Mouse (Mus musculus): ENCODE results near the gene Cyp4f40.
"Not testable (repeated sequence)": the region's sequence is repeated elsewhere in the genome, so short reads cannot be mapped to it uniquely, and the experiment has no call there.

Cyp4f40 gene

DNA sequence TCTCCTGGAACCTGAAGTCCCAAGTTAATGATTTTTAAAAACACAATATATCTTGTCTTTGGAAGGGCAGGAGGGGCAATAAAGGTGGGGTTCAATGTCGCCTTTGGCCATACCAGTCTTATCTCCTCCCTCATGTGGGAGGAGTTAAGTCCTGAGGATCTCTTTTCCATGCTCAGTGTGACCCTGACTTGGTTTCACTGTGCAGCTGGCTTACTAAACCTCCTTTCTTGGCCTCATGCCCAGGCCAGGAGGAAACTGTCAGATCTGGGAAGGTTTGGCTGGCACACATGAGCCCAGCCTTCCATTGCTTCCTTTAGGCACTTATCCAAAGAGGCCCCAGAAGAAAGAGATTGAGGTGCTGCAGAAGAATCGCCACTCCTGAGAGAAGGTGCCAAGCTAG is at the start of gene Cyp4f40:
Gene Cyp4f40 (plus strand): TSS at position 189 of the 400 bp plus-strand sequence.
- DNase-seq = peak; percentile 59 to 67

GRCm38 (mm10) chr17:32610231-32610630 is 48.5 kb upstream of the Cyp4f40 start:
- DNase-seq = not testable (repeated sequence)

- DNase-seq = no peak
Measured at GRCm38 (mm10) chr17:32610896-32611295, 47.8 kb upstream of the Cyp4f40 start.

DNA sequence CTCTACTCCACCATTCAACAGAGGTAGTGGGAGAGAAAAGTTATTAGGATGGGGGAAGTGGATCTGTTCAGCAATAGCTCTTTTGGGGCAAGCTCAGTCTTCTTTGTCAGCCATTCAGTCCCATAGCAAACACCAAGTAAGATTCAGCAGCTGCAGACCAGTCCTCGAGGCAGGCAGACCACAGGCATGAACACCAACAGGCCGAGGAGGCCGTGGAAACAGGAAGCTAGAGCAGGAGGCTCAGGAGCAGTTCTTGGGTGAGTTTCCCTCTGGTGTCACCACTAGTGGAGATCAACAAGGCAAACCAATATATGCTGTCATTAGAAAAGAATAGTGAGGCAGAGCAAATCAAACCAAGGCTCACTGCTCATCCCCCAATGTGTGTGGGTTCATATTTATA is 46.3 kb upstream of the Cyp4f40 start:
- DNase-seq = no peak

DNA sequence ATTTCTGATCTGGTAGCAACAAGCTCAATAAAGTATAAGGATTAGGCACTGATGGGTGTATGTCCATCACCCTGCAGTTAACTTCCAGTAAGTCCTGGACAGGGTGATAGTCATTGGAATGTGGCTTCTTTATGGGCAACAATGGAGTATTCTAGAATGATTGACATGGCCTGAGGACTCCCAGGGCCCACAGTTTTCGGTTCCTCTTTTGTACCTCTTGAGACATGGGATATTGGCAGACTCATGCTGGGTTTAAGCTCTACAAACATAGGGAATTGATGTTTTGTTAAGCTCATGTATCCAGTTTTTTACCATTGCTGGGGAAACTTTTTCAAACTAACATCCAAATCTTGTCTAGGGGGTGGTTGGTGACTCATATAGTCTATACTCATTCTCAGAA is 41.4 kb upstream of the Cyp4f40 start:
- DNase-seq = no peak

DNA sequence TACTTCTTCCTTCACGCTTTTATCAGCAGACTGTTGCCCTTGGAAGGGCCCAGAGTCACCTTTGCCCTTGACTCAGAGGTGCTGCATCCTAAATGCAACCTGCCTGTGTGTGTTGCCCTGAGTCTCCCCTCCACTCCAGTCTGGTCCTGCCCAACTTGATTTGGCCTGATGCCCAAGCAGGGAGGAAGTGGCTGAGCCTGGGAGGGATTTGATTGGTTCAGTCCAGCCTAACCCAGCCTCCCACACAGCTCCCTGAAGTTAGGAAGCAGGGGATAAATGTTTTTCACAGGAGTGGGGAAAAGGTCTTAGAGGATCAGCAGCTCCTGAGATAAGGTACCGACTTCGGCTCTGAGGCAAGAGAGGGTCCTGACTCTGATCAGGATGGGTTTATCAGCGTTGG is 37.7 kb upstream of the Cyp4f40 start, which contains the start of gene Cyp4f37:
Gene Cyp4f37 (plus strand): TSS at position 292 of the 400 bp plus-strand sequence.
- not testable (repeated sequence) for DNase-seq

DNA sequence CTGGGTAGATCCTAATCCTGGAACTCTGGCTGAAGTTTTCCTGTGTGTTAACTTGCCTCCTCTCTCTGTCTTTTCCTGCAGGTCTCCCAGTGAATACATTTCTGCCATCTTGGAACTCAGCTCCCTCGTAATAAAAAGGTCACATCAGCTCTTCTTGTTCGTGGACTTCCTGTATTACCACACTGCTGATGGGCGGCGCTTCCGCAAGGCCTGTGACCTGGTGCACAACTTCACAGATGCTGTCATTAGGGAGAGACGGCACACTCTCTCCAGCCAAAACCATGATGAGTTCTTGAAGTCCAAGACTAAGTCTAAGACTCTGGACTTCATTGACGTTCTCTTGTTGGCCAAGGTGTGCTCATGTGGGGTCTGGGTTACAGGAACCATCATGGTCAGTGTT is 29.0 kb upstream of the Cyp4f40 start:
- not testable (repeated sequence) for DNase-seq

- no peak for DNase-seq
Measured at GRCm38 (mm10) chr17:32631936-32632335, 26.8 kb upstream of the Cyp4f40 start.

DNA sequence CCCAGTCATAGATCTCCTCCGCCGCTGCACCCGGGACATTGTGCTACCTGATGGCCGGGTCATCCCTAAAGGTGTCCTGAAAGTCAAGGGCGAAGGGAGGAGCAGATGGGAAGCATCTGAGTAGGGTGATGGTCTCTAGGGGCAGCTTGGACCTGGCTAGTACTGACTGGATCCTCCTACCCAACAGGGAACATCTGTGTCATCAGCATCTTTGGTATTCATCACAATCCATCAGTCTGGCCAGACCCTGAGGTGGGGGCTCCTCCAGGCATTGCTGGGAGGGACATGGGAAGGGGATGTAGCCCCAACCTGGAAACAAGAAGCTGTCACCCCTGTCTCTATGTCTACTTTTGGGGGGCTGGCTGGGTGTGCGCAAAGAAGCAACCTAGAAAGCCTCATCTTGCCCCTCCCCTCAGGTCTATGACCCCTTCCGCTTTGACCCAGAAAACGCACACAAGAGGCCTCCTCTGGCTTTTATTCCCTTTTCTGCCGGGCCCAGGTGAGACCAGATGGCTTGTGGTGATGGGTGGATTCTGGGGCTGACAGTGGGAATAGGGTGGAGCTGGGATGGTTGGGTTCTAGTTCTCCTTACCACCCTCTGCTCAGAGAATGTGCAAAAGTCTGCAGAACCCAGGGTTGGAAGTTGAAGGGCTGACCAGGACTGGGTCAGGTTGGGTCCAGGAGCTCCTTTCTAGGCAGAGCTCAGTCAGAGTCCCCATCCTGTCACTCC is 24.3 kb upstream of the Cyp4f40 start:
- DNase-seq = not testable (repeated sequence)

GRCm38 (mm10) chr17:32634972-32635314 is 23.8 kb upstream of the Cyp4f40 start:
- peak; percentile 93 to 95 for DNase-seq

DNA sequence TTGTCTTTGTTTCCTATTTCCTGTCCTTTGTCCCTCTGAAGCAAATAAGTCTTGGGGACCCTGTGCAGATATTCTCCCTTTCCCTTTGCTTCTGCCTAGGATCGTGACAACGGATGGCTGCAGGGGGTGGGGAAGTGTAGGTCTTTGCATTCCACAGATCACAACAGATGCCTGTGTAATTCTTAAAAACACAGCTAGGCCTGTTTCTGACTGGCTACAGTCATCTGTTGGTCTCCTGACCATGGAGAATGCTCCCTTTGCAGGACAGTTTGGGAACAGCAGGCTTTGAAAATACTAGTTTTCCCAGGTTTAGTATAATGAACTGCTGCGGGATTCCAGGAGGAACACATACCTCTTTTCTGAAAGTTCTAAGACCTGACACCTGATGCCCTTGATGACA is 22.4 kb upstream of the Cyp4f40 start:
- DNase-seq = no peak

- DNase-seq = no peak
Measured at GRCm38 (mm10) chr17:32637151-32637550, 21.5 kb upstream of the Cyp4f40 start.

- no peak for DNase-seq
Measured at GRCm38 (mm10) chr17:32646631-32647030, 12.1 kb upstream of the Cyp4f40 start.

- DNase-seq = no peak
Measured at GRCm38 (mm10) chr17:32653860-32654259, 4.8 kb upstream of the Cyp4f40 start.

GRCm38 (mm10) chr17:32657041-32657440 is 1.7 kb upstream of the Cyp4f40 start:
- no peak for DNase-seq

- no peak for DNase-seq
Measured at GRCm38 (mm10) chr17:32658246-32658645, 454 bp upstream of the Cyp4f40 start.

- no peak for DNase-seq
Measured at GRCm38 (mm10) chr17:32673976-32674375, 15.3 kb downstream of the Cyp4f40 start.

DNA sequence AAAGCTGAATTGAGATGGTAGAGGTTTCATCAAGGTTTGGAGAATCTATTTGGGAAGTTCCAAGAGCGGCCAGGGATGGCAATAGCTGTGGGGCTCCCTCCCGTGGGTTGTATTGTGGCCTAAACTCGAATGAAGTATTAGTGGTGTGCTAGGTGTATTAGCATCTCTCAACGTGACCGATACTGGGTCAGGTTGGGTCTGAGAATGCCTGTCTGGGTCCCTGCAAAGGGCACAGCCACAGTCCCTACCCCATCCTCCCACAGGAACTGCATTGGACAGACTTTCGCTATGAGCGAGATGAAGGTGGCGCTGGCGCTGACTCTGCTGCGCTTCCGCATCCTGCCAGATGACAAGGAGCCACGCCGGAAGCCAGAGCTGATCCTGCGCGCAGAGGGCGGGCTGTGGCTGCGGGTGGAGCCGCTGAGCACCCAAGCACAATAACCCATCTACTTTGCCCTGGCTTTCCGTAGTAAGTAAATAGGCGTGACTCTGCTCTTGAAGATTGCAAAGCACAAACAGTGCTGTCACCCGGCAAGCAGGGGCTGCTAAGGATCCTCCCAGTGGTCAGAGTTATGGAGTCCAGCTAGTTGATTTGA is 17.4 kb downstream of the Cyp4f40 start:
- DNase-seq = no peak

GRCm38 (mm10) chr17:32680404-32680803 is 21.7 kb downstream of the Cyp4f40 start:
- peak; percentile 71 to 76 for DNase-seq

- peak; percentile 55 to 58 for DNase-seq
Measured at GRCm38 (mm10) chr17:32685048-32685750, 26.5 kb downstream of the Cyp4f40 start, which contains the start of gene Cyp4f15. Gene Cyp4f15 (plus strand): TSS chr17:32685627.

GRCm38 (mm10) chr17:32686722-32687121 is 28.0 kb downstream of the Cyp4f40 start:
- DNase-seq = no peak

DNA sequence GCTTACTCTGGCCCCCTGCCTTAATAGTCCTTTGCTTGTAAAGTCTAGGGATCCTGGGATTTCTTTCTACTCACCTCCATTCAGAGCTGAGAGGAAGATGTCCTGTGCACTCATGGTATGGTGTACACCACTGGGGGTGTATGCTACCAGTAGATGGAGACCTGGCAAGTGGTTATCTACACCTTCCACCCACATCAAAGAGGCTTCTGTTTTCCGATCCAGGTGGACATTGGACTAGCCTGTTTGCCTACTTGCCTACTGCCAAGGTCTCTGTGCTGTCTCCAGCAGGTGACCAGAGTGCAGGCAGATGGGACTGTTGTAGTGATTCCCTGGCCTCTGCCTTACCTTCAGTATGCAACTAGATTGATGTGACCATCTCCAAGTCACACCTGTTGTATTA is 32.3 kb downstream of the Cyp4f40 start:
- no peak for DNase-seq

GRCm38 (mm10) chr17:32702826-32703225 is 44.1 kb downstream of the Cyp4f40 start:
- DNase-seq = peak in 1 of 2 experiments; percentile 30

DNA sequence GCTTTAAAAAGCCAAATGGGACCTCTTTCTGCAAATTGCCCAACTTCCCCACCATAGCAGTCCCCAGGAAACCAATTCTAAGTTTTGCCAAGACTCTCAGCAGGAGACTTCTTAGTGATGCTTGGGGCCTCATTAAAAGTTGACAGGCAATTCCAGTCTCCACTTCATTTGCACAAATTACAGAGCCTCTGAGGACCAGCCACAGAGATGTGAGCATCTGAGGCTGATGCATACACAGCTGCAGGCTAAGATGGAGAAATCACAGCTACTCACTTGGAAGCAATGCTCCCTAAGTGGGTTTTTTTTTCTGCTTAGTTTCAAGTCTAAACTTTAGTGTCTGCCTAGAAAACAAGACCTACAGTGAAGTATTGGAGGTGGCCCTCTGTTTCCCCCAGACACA is 51.8 kb downstream of the Cyp4f40 start:
- DNase-seq = not testable (repeated sequence)

All from cerebellum, postnatal 14 days (tissue).